Mouse (Mus musculus): Measurements from ENCODE around the gene Islr.

Islr gene

DNA sequence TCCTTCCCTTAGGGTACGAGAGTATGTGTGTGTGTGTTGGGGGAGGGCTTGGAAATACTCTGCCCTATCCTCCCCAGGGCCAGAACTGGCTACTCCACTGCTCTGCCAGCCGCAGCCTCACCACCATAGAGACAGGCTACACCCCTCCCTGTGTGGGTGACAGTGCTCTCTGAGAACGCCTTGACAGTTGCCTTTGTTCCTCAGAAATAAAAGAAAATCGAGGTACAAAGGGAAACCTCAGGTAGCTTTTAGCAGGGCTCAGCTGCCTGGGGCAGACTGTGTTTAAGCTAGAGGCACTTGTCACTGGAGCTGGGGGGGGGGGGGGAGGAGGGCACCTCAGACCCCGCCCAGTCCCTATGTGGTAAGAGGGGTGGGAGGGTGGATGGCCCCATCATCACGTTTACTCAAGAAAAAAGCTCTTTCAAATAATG lies 91.8 kb downstream of the Islr start:
- no peak for DNase-seq (ENCODE audit: low read depth)

DNA sequence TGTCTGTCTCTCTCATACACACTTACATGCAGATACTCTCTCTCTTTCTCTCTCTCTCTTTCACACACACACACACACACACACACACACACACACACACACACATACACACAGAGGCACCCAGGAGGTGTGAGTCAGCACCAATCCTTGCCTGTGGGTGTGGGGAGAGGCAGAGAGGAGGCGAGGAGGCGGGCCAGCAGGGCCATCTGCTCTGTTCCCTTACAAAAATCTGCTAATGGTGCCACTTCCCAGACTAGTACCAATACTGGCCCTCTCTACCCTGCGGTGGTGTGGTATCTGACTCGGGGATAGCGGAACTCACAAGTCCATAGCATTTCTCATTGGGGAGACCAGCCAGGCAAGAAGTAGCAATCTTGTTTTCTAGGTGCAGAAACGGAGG lies 92.7 kb downstream of the Islr start:
- DNase-seq (ENCODE audit: low read depth): no peak

DNA sequence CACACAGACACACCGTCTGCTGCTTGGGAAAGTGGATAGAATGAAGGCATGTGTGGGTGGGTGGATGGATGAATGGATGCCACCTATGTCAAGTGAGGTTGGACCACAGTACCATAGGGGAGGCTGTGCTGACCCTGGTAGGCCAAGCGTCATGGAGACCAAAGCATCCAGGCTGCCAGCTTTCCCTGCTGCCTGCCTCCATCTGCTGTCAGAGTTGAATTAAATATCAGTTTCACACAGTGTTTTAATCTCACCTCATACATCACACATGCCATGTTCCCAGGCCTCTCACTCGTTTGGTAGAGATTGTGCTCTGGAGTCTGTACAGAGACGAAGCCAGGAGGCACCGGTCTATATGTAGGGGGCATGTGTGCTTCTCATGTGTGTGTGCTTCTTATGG lies 93.3 kb downstream of the Islr start:
- no peak for DNase-seq (ENCODE audit: low read depth)

DNA sequence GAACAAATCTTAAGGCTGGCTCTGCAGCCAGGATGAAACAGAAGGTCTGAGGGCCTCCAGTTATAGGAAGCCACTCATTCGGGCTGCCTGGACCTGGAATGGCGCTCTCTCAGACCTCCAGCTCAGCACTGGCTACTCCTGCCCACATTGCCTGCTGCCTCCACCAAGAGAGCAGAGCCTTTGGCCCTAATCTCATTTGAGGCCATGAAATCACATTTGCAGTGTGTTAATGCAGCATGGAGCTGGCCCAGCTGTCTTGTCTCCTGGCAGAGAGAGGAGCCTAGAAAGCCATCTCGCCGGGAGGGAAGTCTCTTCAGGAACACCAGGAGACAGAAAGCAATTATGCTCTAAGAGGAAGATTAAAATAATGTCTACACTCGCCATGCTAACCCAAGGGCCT lies 96.6 kb downstream of the Islr start:
- DNase-seq (ENCODE audit: low read depth): no peak

Measured in fibroblast of lung, adult 2 months (primary cell).